ENCODE assay signal across 9 mouse cellular contexts in the genomic region with DNA sequence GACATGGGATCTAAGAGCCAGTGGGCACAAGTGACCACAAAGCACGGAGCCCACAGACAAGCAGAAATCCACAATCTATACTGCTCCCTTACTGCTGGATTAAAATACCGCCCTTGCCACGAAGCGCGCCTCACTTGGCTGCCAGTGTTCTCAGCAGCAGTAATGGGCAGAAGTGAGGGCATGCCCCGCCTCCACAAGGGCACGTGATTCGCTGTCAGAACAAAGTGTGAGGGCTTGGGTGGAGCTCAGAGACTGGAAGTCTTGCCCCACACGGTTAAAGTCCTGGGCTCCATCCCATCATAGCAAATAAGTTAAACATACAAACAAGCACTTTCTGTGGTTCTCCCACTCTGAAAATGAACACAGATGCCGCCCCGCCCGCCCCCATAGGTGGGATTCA. TPM values are rescaled to one million over a fixed set of nuclear protein-coding genes. Genes with fewer than 3 reads are reported as not detected.
A peak's percentile ranks its signal among the peaks of the same experiment; 100 is the strongest.
DNase-seq lines count a peak whose midpoint lies in the region; ATAC-seq lines count a peak whose summit lies in the region.
"Had no signal": no experiment of that assay in that cellular context is flagged by ENCODE, and none has a peak within 500 bp of the region (broad histone marks: within the 10 kb centered on the region; RNA-seq: fewer than 3 reads in every experiment).

No protein-coding gene starts in this region.

- DNase-seq in forebrain, embryonic 10.5 days (ENCODE audit: extremely low spot score, low spot score) = peak; percentile 45
- peak; percentile 56 for DNase-seq in brain, adult 2 months (ENCODE audit: low read depth, low spot score)
- DNase-seq in large intestine, adult 2 months (ENCODE audit: low read depth, low spot score) = peak; percentile 43
- peak; percentile 9 for DNase-seq in telencephalon, adult 2 months (ENCODE audit: low read depth, low spot score)
- no peak for DNase-seq in frontal cortex, postnatal 25 days (ENCODE audit: low spot score in 2 of 2)

- no peak overlapping the region; the same call in 1 of the 2 replicates for H3K4me2 ChIP-seq in forebrain, embryonic 15.5 days (replicated peaks)
- H3K4me2 ChIP-seq in heart, embryonic 16.5 days (ENCODE audit: low read depth, low read length) = no peak overlapping the region

- WGBS in forebrain, embryonic 10.5 days = 3% methylated on average over 12 of the region's 12 CpGs
- WGBS in forebrain, embryonic 15.5 days = 5% methylated on average over 12 of the region's 12 CpGs
- 7% methylated on average over 12 of the region's 12 CpGs for WGBS in heart, embryonic 16.5 days
- WGBS in large intestine, adult 2 months = 4% methylated on average over 12 of the region's 12 CpGs

- no peak overlapping the region for H3K27ac ChIP-seq in forebrain, embryonic 10.5 days
- H3K27ac ChIP-seq in forebrain, embryonic 15.5 days (replicated peaks) = no peak overlapping the region
- no peak overlapping the region for H3K27ac ChIP-seq in heart, embryonic 16.5 days (ENCODE audit: low read length)

- no peak overlapping the region for H3K9ac ChIP-seq in forebrain, embryonic 15.5 days (replicated peaks)
- no peak overlapping the region for H3K9ac ChIP-seq in heart, embryonic 16.5 days (ENCODE audit: low read length)

- H3K36me3 ChIP-seq in forebrain, embryonic 10.5 days (replicated peaks) = no peaks in the 10 kb centered on the region
- no peaks in the 10 kb centered on the region for H3K36me3 ChIP-seq in forebrain, embryonic 15.5 days
- no peaks in the 10 kb centered on the region for H3K36me3 ChIP-seq in heart, embryonic 16.5 days (ENCODE audit: control insufficient read depth, insufficient read depth)
- H3K36me3 ChIP-seq: G1E had no signal

- no peak; the same call in 1 of the 2 replicates for ATAC-seq in forebrain, embryonic 15.5 days (replicated peaks)
- ATAC-seq in heart, embryonic 16.5 days (replicated peaks; ENCODE audit: extremely low read depth, insufficient read depth, low FRiP score) = no peak
- ATAC-seq in megakaryocyte-erythroid progenitor cell, adult 5-6 weeks (replicated peaks; ENCODE audit: low FRiP score, low TSS enrichment, poor library complexity, severe bottlenecking) = peak; percentile 80

- H3K27me3 ChIP-seq in forebrain, embryonic 10.5 days (ENCODE audit: poor library complexity, severe bottlenecking) = peaks cover 96% of the 10 kb centered on the region
- H3K27me3 ChIP-seq in forebrain, embryonic 15.5 days = peaks cover 69% of the 10 kb centered on the region
- peaks cover 73% of the 10 kb centered on the region for H3K27me3 ChIP-seq in heart, embryonic 16.5 days (ENCODE audit: control insufficient read depth, insufficient read depth, low read length)

- peaks cover 40% of the 10 kb centered on the region for H3K4me1 ChIP-seq in forebrain, embryonic 10.5 days
- peaks cover 29% of the 10 kb centered on the region for H3K4me1 ChIP-seq in forebrain, embryonic 15.5 days
- peaks cover 15% of the 10 kb centered on the region for H3K4me1 ChIP-seq in heart, embryonic 16.5 days (ENCODE audit: control insufficient read depth, insufficient read depth, low read length)

- H3K9me3 ChIP-seq in forebrain, embryonic 10.5 days = no peaks in the 10 kb centered on the region
- no peaks in the 10 kb centered on the region for H3K9me3 ChIP-seq in forebrain, embryonic 15.5 days
- H3K9me3 ChIP-seq in heart, embryonic 16.5 days (replicated peaks; ENCODE audit: control insufficient read depth, low read length) = no peaks in the 10 kb centered on the region
- H3K9me3 ChIP-seq: G1E had no signal

- H3K4me3 ChIP-seq in forebrain, embryonic 10.5 days = peak overlapping the region; percentile 40
- H3K4me3 ChIP-seq in forebrain, embryonic 15.5 days = no peak overlapping the region
- H3K4me3 ChIP-seq in heart, embryonic 16.5 days (ENCODE audit: low read length) = peak overlapping the region; percentile 13; the same call in 1 of the 2 replicates

RNA-seq across cellular contexts. Expression of gene Oxt, which starts 1.7 kb away (rescaled TPM):
- 0.64 TPM in 1 of 2 replicates, not detected in the other for polyA plus RNA-seq in forebrain, embryonic 10.5 days (2016; fragmentation: Nextera tagmentation; extraction: Ambion mirVana)
- 1.4 and 2.6 TPM in 2 replicates for polyA plus RNA-seq in forebrain, embryonic 15.5 days (2015; fragmentation: Nextera tagmentation; extraction: Ambion mirVana)
- polyA plus RNA-seq in heart, embryonic 16.5 days (2015; fragmentation: Nextera tagmentation; extraction: Ambion mirVana) = not detected in 2 replicates
- not detected in 2 replicates for polyA plus RNA-seq in large intestine, adult 2 months (2012; rRNA removed)
- total RNA-seq in megakaryocyte-erythroid progenitor cell, adult 5-6 weeks (2014; fragmentation: Nextera tagmentation) = not detected in 2 replicates
- total RNA-seq in megakaryocyte-erythroid progenitor cell, adult 5-6 weeks (2017) = not detected in 2 replicates
- total RNA-seq: G1E had no signal
- polyA plus RNA-seq: G1E had no signal

RNA-seq across cellular contexts. Expression of gene Avp, which starts 4.7 kb away (rescaled TPM):
- polyA plus RNA-seq in forebrain, embryonic 10.5 days (2016; fragmentation: Nextera tagmentation; extraction: Ambion mirVana) = not detected in 2 replicates
- polyA plus RNA-seq in forebrain, embryonic 15.5 days (2015; fragmentation: Nextera tagmentation; extraction: Ambion mirVana) = 5.4 and 49.3 TPM in 2 replicates
- polyA plus RNA-seq in heart, embryonic 16.5 days (2015; fragmentation: Nextera tagmentation; extraction: Ambion mirVana) = 0.37 TPM in 1 of 2 replicates, not detected in the other
- not detected in 2 replicates for polyA plus RNA-seq in large intestine, adult 2 months (2012; rRNA removed)
- not detected in 2 replicates for total RNA-seq in megakaryocyte-erythroid progenitor cell, adult 5-6 weeks (2014; fragmentation: Nextera tagmentation)
- not detected in 2 replicates for total RNA-seq in megakaryocyte-erythroid progenitor cell, adult 5-6 weeks (2017)
- total RNA-seq: G1E had no signal
- polyA plus RNA-seq: G1E had no signal

RNA-seq across cellular contexts. Expression of gene Mrps26, which starts 14.1 kb away (rescaled TPM):
- 88.5 and 92.8 TPM in 2 replicates for polyA plus RNA-seq in forebrain, embryonic 10.5 days (2016; fragmentation: Nextera tagmentation; extraction: Ambion mirVana)
- 77.8 and 82.3 TPM in 2 replicates for polyA plus RNA-seq in forebrain, embryonic 15.5 days (2015; fragmentation: Nextera tagmentation; extraction: Ambion mirVana)
- 71.6 and 78.7 TPM in 2 replicates for polyA plus RNA-seq in heart, embryonic 16.5 days (2015; fragmentation: Nextera tagmentation; extraction: Ambion mirVana)
- polyA plus RNA-seq in large intestine, adult 2 months (2012; rRNA removed) = 56.6 and 62.0 TPM in 2 replicates
- 101 and 111 TPM in 2 replicates for total RNA-seq in megakaryocyte-erythroid progenitor cell, adult 5-6 weeks (2014; fragmentation: Nextera tagmentation)
- total RNA-seq in megakaryocyte-erythroid progenitor cell, adult 5-6 weeks (2017) = 58.3 and 88.6 TPM in 2 replicates

RNA-seq across cellular contexts. Expression of gene Fastkd5, which starts 52.2 kb away (rescaled TPM):
- polyA plus RNA-seq in forebrain, embryonic 10.5 days (2016; fragmentation: Nextera tagmentation; extraction: Ambion mirVana) = 21.4 and 22.7 TPM in 2 replicates
- 14.1 and 15.4 TPM in 2 replicates for polyA plus RNA-seq in forebrain, embryonic 15.5 days (2015; fragmentation: Nextera tagmentation; extraction: Ambion mirVana)
- 13.3 and 13.9 TPM in 2 replicates for polyA plus RNA-seq in heart, embryonic 16.5 days (2015; fragmentation: Nextera tagmentation; extraction: Ambion mirVana)
- 2.6 and 2.9 TPM in 2 replicates for polyA plus RNA-seq in large intestine, adult 2 months (2012; rRNA removed)
- 18.1 and 19.7 TPM in 2 replicates for total RNA-seq in megakaryocyte-erythroid progenitor cell, adult 5-6 weeks (2014; fragmentation: Nextera tagmentation)
- total RNA-seq in megakaryocyte-erythroid progenitor cell, adult 5-6 weeks (2017) = 30.6 and 38.4 TPM in 2 replicates

RNA-seq across cellular contexts. Expression of gene Ubox5, which starts 52.2 kb away (rescaled TPM):
- 21.9 and 22.0 TPM in 2 replicates for polyA plus RNA-seq in forebrain, embryonic 10.5 days (2016; fragmentation: Nextera tagmentation; extraction: Ambion mirVana)
- polyA plus RNA-seq in forebrain, embryonic 15.5 days (2015; fragmentation: Nextera tagmentation; extraction: Ambion mirVana) = 12.7 and 12.9 TPM in 2 replicates
- polyA plus RNA-seq in heart, embryonic 16.5 days (2015; fragmentation: Nextera tagmentation; extraction: Ambion mirVana) = 6.5 and 8.2 TPM in 2 replicates
- polyA plus RNA-seq in large intestine, adult 2 months (2012; rRNA removed) = 5.9 and 6.7 TPM in 2 replicates
- total RNA-seq in megakaryocyte-erythroid progenitor cell, adult 5-6 weeks (2014; fragmentation: Nextera tagmentation) = 9.1 and 15.6 TPM in 2 replicates
- 8.3 and 8.5 TPM in 2 replicates for total RNA-seq in megakaryocyte-erythroid progenitor cell, adult 5-6 weeks (2017)

Comparison
In these comparisons a context has a peak if more than half of its experiments do, and no peak if none do; other contexts are left out.
1. DNase-seq: peak in forebrain, embryonic 10.5 days (single experiment), brain, adult 2 months (single experiment), large intestine, adult 2 months (single experiment) and telencephalon, adult 2 months (single experiment); none in frontal cortex, postnatal 25 days (0 of 2).